Mouse (Mus musculus) neural tube, embryonic 14.5 days (tissue): ENCODE data around the gene Kif19a. TPM values are rescaled to one million over a fixed set of nuclear protein-coding genes. Genes with fewer than 3 reads are reported as not detected.

Experiments used
- ATAC-seq: fragments of 200-750 bp; cut with Nextera tagmentation; 2 replicates; pipeline ENCODE4 v1.8.0; 2017; ENCODE audit warnings: low read depth, mild to moderate bottlenecking, moderate TSS enrichment, moderate library complexity
- H3K27ac ChIP-seq: fragments of 300-500 bp; sonication (generic); 2 replicates; pipeline ENCODE4 v1.5.1; 2014; ENCODE audit warnings: low read depth, mild to moderate bottlenecking, control low read depth, low read length, moderate library complexity, mixed read lengths
- H3K27me3 ChIP-seq: fragments of 300-500 bp; sonication (generic); 2 replicates; pipeline ENCODE4 v1.6.1; 2014; ENCODE audit warnings: low read length; ENCODE audit not compliant: control insufficient read depth, insufficient read depth
- H3K36me3 ChIP-seq: fragments of 300-500 bp; sonication (generic); 2 replicates; pipeline ENCODE4 v1.6.1; 2014; ENCODE audit warnings: low read length, mixed read lengths; ENCODE audit not compliant: control insufficient read depth, insufficient read depth
- H3K4me1 ChIP-seq: fragments of 300-500 bp; sonication (generic); 2 replicates; pipeline ENCODE4 v1.6.1; 2014; ENCODE audit warnings: low read length; ENCODE audit not compliant: control insufficient read depth, insufficient read depth
- H3K4me2 ChIP-seq: fragments of 300-500 bp; sonication (generic); 2 replicates; pipeline ENCODE4 v1.6.1; 2014; ENCODE audit warnings: mild to moderate bottlenecking, low read depth, low read length, control low read depth
- H3K4me3 ChIP-seq: fragments of 300-500 bp; sonication (generic); 2 replicates; pipeline ENCODE4 v1.5.1; 2014; ENCODE audit warnings: low read depth, low read length, control low read depth, mixed read lengths
- H3K9ac ChIP-seq: fragments of 300-500 bp; sonication (generic); replicated peaks from 2 replicates; pipeline ENCODE4 v1.6.1; 2014; ENCODE audit warnings: low read depth, mild to moderate bottlenecking, control low read depth, low read length, mixed read lengths
- H3K9me3 ChIP-seq: fragments of 300-500 bp; sonication (generic); 2 replicates; pipeline ENCODE4 v1.6.1; 2016; ENCODE audit warnings: low read length; ENCODE audit not compliant: control insufficient read depth
- WGBS: fragments of 180-500 bp; shearing (Covaris S2); extraction: QIAGEN DNeasy Blood & Tissue Kit; methylation state at CpG from one replicate; pipeline ENCODE4 v1.1.7; 2014; 5-methylcytosine and 5-hydroxymethylcytosine counted together
- polyA plus RNA-seq: library from polyadenylated mRNA; unstranded; fragments of >200 nt; fragmentation: Nextera tagmentation; extraction: Ambion mirVana; gene quantifications from 2 replicates; pipeline ENCODE4 v1.2.1, GENCODE M21; 2014

The Kif19a gene
- polyA plus RNA-seq, 1 experiment from 2014 or later = 0.56 TPM

GRCm38 (mm10) chr11:114795848-114796322 lies 30.7 kb downstream of the Kif19a start, which contains the start of gene Btbd17:
Btbd17 (minus strand) TSS chr11:114795945.
- H3K4me1 ChIP-seq = peaks cover 28% of the 10 kb centered on the region
- H3K27me3 ChIP-seq = no peaks in the 10 kb centered on the region
- H3K36me3 ChIP-seq = no peaks in the 10 kb centered on the region
- H3K9ac ChIP-seq = peak within 1 kb of the TSS; percentile 48
- H3K27ac ChIP-seq = peak within 1 kb of the TSS; percentile 96
- no peaks in the 10 kb centered on the region for H3K9me3 ChIP-seq
- H3K4me3 ChIP-seq = peak within 1 kb of the TSS; percentile 29
- WGBS = 4% methylated on average over 4 of the region's 4 CpGs
- H3K4me2 ChIP-seq = peak within 1 kb of the TSS; percentile 93
- peak; percentile 82 for ATAC-seq

DNA sequence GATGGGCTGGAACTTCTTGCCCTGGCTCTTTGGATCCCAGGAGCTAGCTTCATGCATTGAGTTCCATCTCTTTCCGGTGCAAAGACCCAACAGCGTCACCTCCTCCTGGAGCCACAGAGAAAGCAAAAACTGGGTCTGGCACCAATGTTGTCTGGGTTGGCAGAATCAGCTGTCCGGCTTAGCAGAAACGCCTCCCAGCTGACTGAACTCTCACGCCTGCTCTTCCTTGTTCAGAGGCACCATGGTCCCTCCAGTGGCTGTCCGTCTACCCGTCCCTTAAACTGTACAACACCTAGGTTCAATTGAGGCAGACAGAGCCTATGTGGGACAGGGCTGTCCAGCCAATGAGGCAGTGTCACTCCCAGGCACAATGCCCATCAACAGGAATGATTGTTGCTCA lies 32.0 kb downstream of the Kif19a start:
- Histone ChIP-seq H3K4me1 (peaks cover 25% of the 10 kb centered on the region), H3K9me3 (no peaks in the 10 kb centered on the region), H3K4me3 (no peak overlapping the region), H3K27ac (no peak overlapping the region), H3K4me2 (no peak overlapping the region), H3K27me3 (no peaks in the 10 kb centered on the region), H3K36me3 (no peaks in the 10 kb centered on the region), H3K9ac (no peak overlapping the region)
- WGBS = 84% methylated on average over 7 of the region's 7 CpGs
- no peak for ATAC-seq

DNA sequence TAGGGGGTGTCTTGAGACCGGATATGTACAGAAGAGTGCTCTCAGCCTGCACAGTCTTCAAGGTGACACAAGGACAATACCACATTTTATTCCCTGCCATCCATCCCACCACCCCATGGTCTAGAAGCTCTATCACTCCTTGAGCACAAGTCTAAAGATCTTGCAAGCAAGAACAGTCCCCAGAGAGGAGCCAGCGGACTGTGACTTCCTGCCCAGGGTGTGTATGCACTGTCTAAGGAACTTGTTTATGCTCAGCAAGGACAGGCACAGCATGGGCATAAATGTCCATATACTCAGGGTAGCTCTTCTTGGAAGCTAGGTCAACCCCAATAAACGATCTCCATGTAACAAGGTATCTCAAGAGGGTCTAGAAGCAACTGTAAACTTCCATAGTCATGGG lies 32.8 kb downstream of the Kif19a start:
- Histone ChIP-seq H3K4me3 (no peak overlapping the region), H3K4me2 (no peak overlapping the region), H3K9ac (no peak overlapping the region), H3K9me3 (no peaks in the 10 kb centered on the region), H3K4me1 (peaks cover 20% of the 10 kb centered on the region), H3K27ac (no peak overlapping the region), H3K27me3 (no peaks in the 10 kb centered on the region), H3K36me3 (no peaks in the 10 kb centered on the region)
- ATAC-seq = no peak
- WGBS = 91% methylated on average over 3 of the region's 3 CpGs

DNA sequence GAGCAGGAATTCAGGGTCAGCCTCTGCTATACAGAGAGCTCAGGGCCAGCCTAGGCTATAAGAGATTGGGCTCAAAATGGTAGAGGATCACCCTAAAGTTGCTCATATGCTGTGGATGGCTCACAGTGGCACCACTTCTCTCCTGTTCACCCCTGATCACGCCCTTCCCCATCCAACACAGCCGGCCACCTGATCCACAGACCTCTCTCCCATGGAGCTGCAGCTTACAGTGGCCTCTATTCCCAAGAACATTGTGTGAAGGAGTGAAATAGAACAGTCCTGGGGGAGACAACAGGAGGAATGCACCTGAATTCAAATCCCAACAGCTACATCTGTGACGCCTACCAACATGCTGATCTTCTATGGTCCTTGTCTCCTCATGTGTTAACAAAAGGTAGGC lies 33.4 kb downstream of the Kif19a start, which contains the start of gene Gpr142:
TSS of gene Gpr142 (plus strand) at position 301 of the 400 bp plus-strand sequence.
- H3K27ac ChIP-seq = no peak within 1 kb of the TSS
- H3K4me2 ChIP-seq = no peak within 1 kb of the TSS
- 96% methylated on average over 3 of the region's 3 CpGs for WGBS
- H3K9ac ChIP-seq = no peak within 1 kb of the TSS
- no peaks in the 10 kb centered on the region for H3K9me3 ChIP-seq
- no peaks in the 10 kb centered on the region for H3K27me3 ChIP-seq
- H3K4me1 ChIP-seq = peaks cover 22% of the 10 kb centered on the region
- no peak for ATAC-seq
- H3K4me3 ChIP-seq = no peak within 1 kb of the TSS
- H3K36me3 ChIP-seq = no peaks in the 10 kb centered on the region

GRCm38 (mm10) chr11:114801906-114802305 lies 36.7 kb downstream of the Kif19a start:
- H3K4me3 ChIP-seq = no peak overlapping the region
- no peak overlapping the region for H3K9ac ChIP-seq
- no peak overlapping the region for H3K27ac ChIP-seq
- no peaks in the 10 kb centered on the region for H3K9me3 ChIP-seq
- WGBS = 97% methylated on average over 1 of the region's 1 CpGs
- ATAC-seq = no peak
- H3K4me1 ChIP-seq = 0 out of 2 replicates have a peak, but pooled peaks cover 2% of the 10 kb centered on the region
- H3K27me3 ChIP-seq = no peaks in the 10 kb centered on the region
- H3K36me3 ChIP-seq = no peaks in the 10 kb centered on the region
- H3K4me2 ChIP-seq = no peak overlapping the region

DNA sequence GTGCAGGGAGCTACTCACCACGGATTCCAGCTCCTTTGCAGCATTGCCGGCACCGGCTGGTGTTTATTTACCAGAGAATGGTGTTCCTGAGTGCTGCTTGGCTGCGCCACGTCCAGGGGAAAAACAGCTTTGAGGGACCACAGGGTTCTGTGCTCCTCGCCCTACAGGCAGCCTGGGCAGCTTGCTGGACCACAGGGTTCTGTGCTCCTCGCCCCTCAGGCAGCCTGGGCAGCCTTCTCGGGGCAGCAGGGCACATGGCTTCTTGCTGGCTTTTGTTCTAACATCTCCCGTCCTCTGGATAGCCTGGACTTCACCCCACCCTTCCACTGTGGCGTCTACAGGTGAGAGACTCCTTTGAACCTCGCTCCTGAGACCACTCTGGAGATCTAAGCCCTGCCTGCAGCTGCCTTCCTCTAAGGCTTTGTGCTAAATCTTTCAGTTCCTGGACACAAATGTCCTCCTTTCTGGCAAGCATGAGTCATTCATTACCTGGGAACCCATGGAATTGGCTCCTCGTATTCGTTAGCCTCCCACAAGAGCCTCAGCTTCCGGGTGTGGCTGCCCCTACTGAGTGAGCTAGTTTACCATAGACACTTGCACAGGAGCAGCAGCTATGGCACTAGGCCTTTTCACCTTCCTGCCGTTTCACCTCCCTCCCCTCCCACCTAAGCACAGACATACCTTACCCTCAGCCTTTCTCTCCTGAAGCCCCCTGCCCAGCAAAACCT lies 37.5 kb downstream of the Kif19a start:
- Histone ChIP-seq H3K4me1 (0 out of 2 replicates have a peak, but pooled peaks cover 6% of the 10 kb centered on the region), H3K27ac (no peak overlapping the region), H3K36me3 (no peaks in the 10 kb centered on the region), H3K4me3 (no peak overlapping the region), H3K27me3 (no peaks in the 10 kb centered on the region), H3K4me2 (no peak overlapping the region), H3K9ac (no peak overlapping the region), H3K9me3 (no peaks in the 10 kb centered on the region)
- WGBS = 66% methylated on average over 15 of the region's 15 CpGs
- no peak for ATAC-seq

- Histone ChIP-seq H3K27ac (no peak overlapping the region), H3K27me3 (no peaks in the 10 kb centered on the region), H3K4me1 (0 out of 2 replicates have a peak, but pooled peaks cover 6% of the 10 kb centered on the region), H3K4me2 (no peak overlapping the region), H3K9me3 (no peaks in the 10 kb centered on the region), H3K9ac (no peak overlapping the region), H3K36me3 (no peaks in the 10 kb centered on the region), H3K4me3 (no peak overlapping the region)
- 0 out of 2 replicates have a peak, but pooled peaks have one; percentile 46 for ATAC-seq
- 17% methylated on average over 8 of the region's 8 CpGs for WGBS
Measured at GRCm38 (mm10) chr11:114803990-114804389, 38.8 kb downstream of the Kif19a start.

DNA sequence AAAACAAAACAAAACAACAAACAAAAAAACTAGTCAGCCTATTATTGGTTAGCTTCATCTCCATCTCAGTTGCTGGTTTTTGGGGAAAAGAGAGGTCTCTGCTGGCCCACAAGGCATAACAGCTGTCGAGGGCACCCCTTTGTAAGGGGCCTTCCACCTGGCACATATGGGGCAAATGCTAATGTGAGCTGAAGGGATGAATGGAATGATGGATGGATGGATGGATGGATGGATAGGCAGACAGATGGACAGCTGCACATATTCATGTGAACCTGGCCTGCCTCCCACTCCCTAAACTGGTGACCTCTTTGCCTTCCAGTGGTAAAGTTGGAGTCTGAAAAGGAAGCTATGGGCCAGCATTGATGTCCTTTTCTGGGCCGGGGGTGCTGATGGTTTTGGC lies 41.8 kb downstream of the Kif19a start:
- ATAC-seq = no peak
- Histone ChIP-seq H3K9ac (no peak overlapping the region), H3K4me1 (0 out of 2 replicates have a peak, but pooled peaks cover 6% of the 10 kb centered on the region), H3K4me2 (no peak overlapping the region), H3K27ac (no peak overlapping the region), H3K4me3 (no peak overlapping the region), H3K36me3 (no peaks in the 10 kb centered on the region), H3K9me3 (no peaks in the 10 kb centered on the region), H3K27me3 (no peaks in the 10 kb centered on the region)
- WGBS = 28% methylated on average over 2 of the region's 2 CpGs

DNA sequence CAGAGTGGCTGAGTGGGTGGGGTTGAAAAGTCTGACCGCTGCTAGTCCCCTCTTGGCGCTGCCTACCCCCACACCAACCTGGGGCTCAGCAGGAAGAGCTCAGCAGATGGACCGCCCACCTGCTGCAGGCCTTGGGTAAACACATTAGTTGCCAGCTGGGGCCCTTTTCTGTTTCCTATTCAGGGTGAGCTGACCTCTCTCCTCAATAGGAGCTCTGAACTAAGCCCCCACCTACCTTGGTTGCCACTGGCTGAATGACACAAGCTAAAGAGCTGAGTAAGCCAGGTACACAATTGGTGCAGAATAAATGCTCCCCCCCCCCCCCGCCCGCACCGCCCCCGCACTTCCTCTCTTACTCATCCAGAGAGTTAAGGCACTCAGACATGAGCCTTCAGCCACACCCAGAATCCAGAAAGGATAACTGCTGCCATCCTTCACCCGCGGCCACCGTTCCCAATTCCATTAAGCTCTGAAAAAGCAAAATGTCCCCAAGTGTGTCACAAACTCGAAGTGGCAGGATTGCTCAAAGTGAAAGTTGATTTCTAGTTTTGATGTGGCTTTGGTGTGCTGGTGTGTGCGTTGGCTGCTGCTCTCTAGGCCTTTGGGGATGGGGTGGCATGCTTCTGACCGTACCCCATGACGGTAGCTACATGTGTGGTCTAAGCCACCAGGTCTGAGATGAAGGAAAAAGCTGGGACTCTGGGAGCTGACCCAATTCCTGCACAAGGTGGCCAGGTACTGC lies 42.7 kb downstream of the Kif19a start:
- ATAC-seq = 0 out of 2 replicates have a peak, but pooled peaks have one; percentile 16

More for the DNA sequence above, 42.7 kb downstream of the Kif19a start:
- Histone ChIP-seq H3K4me1 (0 out of 2 replicates have a peak, but pooled peaks cover 6% of the 10 kb centered on the region), H3K36me3 (no peaks in the 10 kb centered on the region), H3K27ac (no peak overlapping the region), H3K9me3 (no peaks in the 10 kb centered on the region), H3K4me2 (no peak overlapping the region), H3K27me3 (no peaks in the 10 kb centered on the region), H3K9ac (no peak overlapping the region), H3K4me3 (no peak overlapping the region)
- WGBS = 24% methylated on average over 14 of the region's 14 CpGs
